Mouse (Mus musculus) lung, adult 2 months (tissue): ENCODE measurements around the gene 1110002E22Rik.

Source experiments
- CTCF ChIP-seq: fragments of 200-500 bp; IDR thresholded peaks from 2 replicates; pipeline ENCODE4 v1.5.1; 2011; ENCODE audit warnings: mild to moderate bottlenecking, low read length, control low read depth; ENCODE audit not compliant: insufficient read depth
- POLR2A ChIP-seq: fragments of 200-500 bp; IDR thresholded peaks from 2 replicates; pipeline ENCODE4 v1.6.1; 2011; ENCODE audit warnings: low read depth, mild to moderate bottlenecking, control low read depth, low read length, borderline replicate concordance; ENCODE audit errors: extremely low read depth

- TF ChIP-seq POLR2A (no peak), CTCF (no peak)
Measured at GRCm38 (mm10) chr3:138116871-138117270, 52.0 kb downstream of the 1110002E22Rik start.
